ENCODE assay signal across 7 mouse cellular contexts in the genomic region with DNA sequence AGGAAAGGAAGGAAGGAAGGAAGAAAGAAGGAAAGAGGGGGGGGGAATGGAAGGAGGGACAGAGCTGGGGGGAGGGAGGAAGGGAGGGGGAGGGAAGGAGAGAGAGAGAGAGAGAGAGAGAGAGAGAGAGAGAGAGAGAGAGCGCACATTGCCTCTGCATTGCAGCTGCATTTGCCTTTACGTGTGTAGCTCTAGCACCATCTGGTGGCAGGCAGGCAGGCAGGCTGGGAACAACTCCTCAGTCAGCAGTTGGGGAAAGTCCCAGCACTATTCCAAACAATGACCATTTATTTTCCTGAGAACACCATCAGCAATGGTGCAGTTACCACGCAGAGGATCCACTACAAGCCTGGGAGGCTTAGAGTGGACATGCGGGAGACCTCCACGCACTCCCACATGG.
DNase-seq lines count a peak whose midpoint lies in the region; ATAC-seq and TF ChIP-seq lines count a peak whose summit lies in the region.

No protein-coding gene starts in this region.

- peak; percentile 62 for DNase-seq in MN1 (ENCODE audit: low spot score)
- DNase-seq in brain, embryonic 14.5 days (ENCODE audit: low read depth), result peak; percentile 85
- peak; percentile 75 for DNase-seq in heart, postnatal 4 days
- peak; percentile 41 for DNase-seq in layer of hippocampus, adult 9-11 months
- DNase-seq in lung, postnatal 25 days (ENCODE audit: low spot score), result peak; percentile 56
- peak; percentile 60 to 69 for DNase-seq in right cerebral cortex, adult 2 months (ENCODE audit: low spot score in 2 of 2)

- TF ChIP-seq POLR2A in brain, embryonic 14.5 days (IDR thresholded peaks at IDR 0.05; ENCODE audit: borderline replicate concordance, extremely low read depth, insufficient read depth, insufficient read length, poor library complexity, severe bottlenecking), result no peak

- peak; percentile 71 for ATAC-seq in erythroid progenitor cell, adult 5-6 weeks (replicated peaks; ENCODE audit: low FRiP score, poor library complexity, severe bottlenecking)

- TF ChIP-seq CTCF in brain, embryonic 14.5 days (IDR thresholded peaks at IDR 0.05; ENCODE audit: borderline replicate concordance, extremely low read depth, insufficient read depth, insufficient read length), result peak; percentile 97

Comparison
In these comparisons a context has a peak if more than half of its experiments do, and no peak if none do; other contexts are left out.
1. Peak in every context shown above with its lines: DNase-seq and ATAC-seq.